Mouse (Mus musculus) midbrain, postnatal 0 days (tissue): ENCODE measurements at regions not wholly inside any gene's neighbourhood (a gene's known extent, or its start where the extent isn't known, plus 50 kb on each side); places are given as distances from the start of the nearest gene placed in this dataset.
A peak's percentile ranks its signal among the peaks of the same experiment; 100 is the strongest.

Experiments
- ATAC-seq: fragments of 200-750 bp; cut with Nextera tagmentation; 2 replicates; pipeline ENCODE4 v1.8.0; 2017; ENCODE audit warnings: moderate number of reproducible peaks, mild to moderate bottlenecking, moderate TSS enrichment, moderate library complexity; ENCODE audit not compliant: low FRiP score
- DNase-seq: peaks from one replicate; pipeline ENCODE4 v3.0.0-alpha.2; 2015; ENCODE audit warnings: low spot score
- H3K27ac ChIP-seq: fragments of 300-500 bp; sonication (generic); 2 replicates; pipeline ENCODE4 v1.5.1; 2014; ENCODE audit warnings: low read depth, mild to moderate bottlenecking, low read length, mixed read lengths
- H3K27me3 ChIP-seq: fragments of 300-500 bp; sonication (generic); 2 replicates; pipeline ENCODE4 v1.6.1; 2014; ENCODE audit warnings: low read length, control low read depth, mixed read lengths; ENCODE audit not compliant: insufficient read depth
- H3K36me3 ChIP-seq: fragments of 300-500 bp; sonication (generic); 2 replicates; pipeline ENCODE4 v1.6.1; 2014; ENCODE audit warnings: low read length, control low read depth, mixed read lengths; ENCODE audit not compliant: insufficient read depth
- H3K4me1 ChIP-seq: fragments of 300-500 bp; sonication (generic); 2 replicates; pipeline ENCODE4 v1.6.1; 2014; ENCODE audit warnings: mild to moderate bottlenecking, control low read depth, antibody characterized with exemption, low read length, mixed read lengths; ENCODE audit not compliant: insufficient read depth
- H3K4me2 ChIP-seq: fragments of 300-500 bp; sonication (generic); 2 replicates; pipeline ENCODE4 v1.6.1; 2014; ENCODE audit warnings: low read depth, mild to moderate bottlenecking, low read length, mixed read lengths; ENCODE audit not compliant: poor library complexity, severe bottlenecking
- H3K4me3 ChIP-seq: fragments of 300-500 bp; sonication (generic); 2 replicates; pipeline ENCODE4 v1.5.1; 2014; ENCODE audit warnings: low read depth, mild to moderate bottlenecking, low read length, moderate library complexity
- H3K9ac ChIP-seq: fragments of 300-500 bp; sonication (generic); replicated peaks from 2 replicates; pipeline ENCODE4 v1.6.1; 2014; ENCODE audit warnings: mild to moderate bottlenecking, low read length, moderate library complexity, mixed read lengths; ENCODE audit not compliant: poor library complexity, severe bottlenecking
- H3K9me3 ChIP-seq: fragments of 300-500 bp; sonication (generic); 2 replicates; pipeline ENCODE4 v1.6.1; 2016; ENCODE audit warnings: low read length, control low read depth
- CTCF ChIP-seq: IDR thresholded peaks from 2 replicates; pipeline ENCODE4 v1.5.1; 2016; ENCODE audit warnings: antibody characterized with exemption, mild to moderate bottlenecking
- WGBS: fragments of 180-500 bp; shearing (Covaris S2); extraction: QIAGEN DNeasy Blood & Tissue Kit; methylation state at CpG from one replicate; pipeline ENCODE4 v1.1.7; 2014; 5-methylcytosine and 5-hydroxymethylcytosine counted together

GRCm38 (mm10) chr11:19531255-19532003 is 392.7 kb upstream of the Spred2 start:
- DNase-seq = peak; percentile 75
- 21% methylated on average over 20 of the region's 20 CpGs for WGBS

DNA sequence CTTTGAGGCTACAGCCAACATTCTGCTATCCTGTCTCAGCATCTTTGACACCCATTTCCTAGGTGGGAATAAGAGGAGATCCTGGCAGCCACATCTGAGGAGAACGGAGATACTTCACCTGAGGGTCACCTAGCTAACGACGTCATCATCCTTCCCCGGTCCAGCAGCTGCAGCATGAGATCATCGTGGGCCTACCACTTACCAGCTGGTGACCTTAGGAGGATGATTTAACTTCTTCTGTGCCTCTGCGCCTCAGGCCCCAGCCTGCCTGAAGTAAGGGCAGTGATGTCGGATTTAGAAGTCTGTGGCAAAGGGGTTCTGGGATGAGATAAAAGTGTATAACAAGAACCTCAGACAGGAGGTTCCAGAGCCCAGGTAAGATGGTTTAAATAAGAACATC is 391.3 kb upstream of the Spred2 start:
- no peaks in the 10 kb centered on the region for H3K9me3 ChIP-seq
- no peaks in the 10 kb centered on the region for H3K27me3 ChIP-seq
- DNase-seq (no peak), ATAC-seq (no peak)
- 90% methylated on average over 7 of the region's 7 CpGs for WGBS
- H3K4me3 ChIP-seq = no peak overlapping the region
- H3K4me1 ChIP-seq = peaks cover 2% of the 10 kb centered on the region; the same call in 1 of the 2 replicates
- no peak overlapping the region for H3K4me2 ChIP-seq
- no peak for TF ChIP-seq CTCF
- no peaks in the 10 kb centered on the region for H3K36me3 ChIP-seq
- H3K9ac ChIP-seq = no peak overlapping the region
- no peak overlapping the region for H3K27ac ChIP-seq

More at GRCm38 (mm10) chr11:19531255-19532003, 392.7 kb upstream of the Spred2 start:
- no peak for TF ChIP-seq CTCF
- Histone ChIP-seq H3K27ac (0 out of 2 replicates have a peak overlapping the region, but pooled peaks have one; percentile 38), H3K4me2 (peak overlapping the region; percentile 24; the same call in 1 of the 2 replicates), H3K27me3 (no peaks in the 10 kb centered on the region), H3K36me3 (no peaks in the 10 kb centered on the region), H3K9me3 (no peaks in the 10 kb centered on the region), H3K4me3 (no peak overlapping the region; the same call in 1 of the 2 replicates), H3K4me1 (peaks cover 2% of the 10 kb centered on the region; the same call in 1 of the 2 replicates), H3K9ac (no peak overlapping the region)
- ATAC-seq = peak; percentile 53; the same call in 1 of the 2 replicates

- Histone ChIP-seq H3K9ac (no peak overlapping the region), H3K27ac (no peak overlapping the region), H3K36me3 (no peaks in the 10 kb centered on the region), H3K4me2 (no peak overlapping the region), H3K4me1 (peaks cover 2% of the 10 kb centered on the region; the same call in 1 of the 2 replicates), H3K4me3 (no peak overlapping the region), H3K27me3 (no peaks in the 10 kb centered on the region), H3K9me3 (no peaks in the 10 kb centered on the region)
- TF ChIP-seq CTCF = peak; percentile 46
- peak; percentile 34 for DNase-seq
- WGBS = 77% methylated on average over 1 of the region's 1 CpGs
- no peak for ATAC-seq
Measured at GRCm38 (mm10) chr11:19533701-19534100, 390.5 kb upstream of the Spred2 start.

DNA sequence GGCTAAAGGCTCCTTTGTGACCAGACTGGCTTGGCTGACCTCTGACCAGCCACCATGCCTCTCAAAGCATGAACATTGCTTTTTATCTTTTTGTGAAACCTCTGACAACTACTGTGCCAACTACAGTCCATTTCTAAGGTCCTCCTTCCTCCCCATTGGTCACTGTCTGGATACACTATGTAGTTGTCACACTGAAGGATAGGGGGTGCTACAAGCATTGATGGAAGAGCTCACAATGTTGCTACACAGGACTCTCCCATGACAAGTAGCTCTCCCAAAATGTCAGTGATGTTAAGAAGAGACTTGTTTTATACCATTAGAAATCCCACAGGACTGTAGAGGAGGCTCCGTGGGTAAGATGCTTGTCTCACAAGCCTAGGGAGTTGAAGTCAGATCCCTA is 389.0 kb upstream of the Spred2 start:
- 88% methylated on average over 1 of the region's 1 CpGs for WGBS
- DNase-seq (no peak), ATAC-seq (no peak)
- H3K27ac ChIP-seq = no peak overlapping the region
- no peaks in the 10 kb centered on the region for H3K36me3 ChIP-seq
- H3K4me3 ChIP-seq = no peak overlapping the region
- TF ChIP-seq CTCF = peak; percentile 28; the same call in 1 of the 2 replicates
- no peak overlapping the region for H3K9ac ChIP-seq
- H3K4me2 ChIP-seq = no peak overlapping the region
- no peaks in the 10 kb centered on the region for H3K4me1 ChIP-seq
- H3K27me3 ChIP-seq = no peaks in the 10 kb centered on the region
- no peaks in the 10 kb centered on the region for H3K9me3 ChIP-seq

- Histone ChIP-seq H3K9ac (no peak overlapping the region), H3K4me3 (no peak overlapping the region), H3K4me1 (no peaks in the 10 kb centered on the region), H3K36me3 (no peaks in the 10 kb centered on the region), H3K27ac (no peak overlapping the region), H3K4me2 (no peak overlapping the region), H3K27me3 (no peaks in the 10 kb centered on the region), H3K9me3 (no peaks in the 10 kb centered on the region)
- 70% methylated on average over 4 of the region's 4 CpGs for WGBS
- no peak for DNase-seq
- ATAC-seq = no peak
- no peak for TF ChIP-seq CTCF
Measured at GRCm38 (mm10) chr11:19546226-19546625, 377.9 kb upstream of the Spred2 start.

DNA sequence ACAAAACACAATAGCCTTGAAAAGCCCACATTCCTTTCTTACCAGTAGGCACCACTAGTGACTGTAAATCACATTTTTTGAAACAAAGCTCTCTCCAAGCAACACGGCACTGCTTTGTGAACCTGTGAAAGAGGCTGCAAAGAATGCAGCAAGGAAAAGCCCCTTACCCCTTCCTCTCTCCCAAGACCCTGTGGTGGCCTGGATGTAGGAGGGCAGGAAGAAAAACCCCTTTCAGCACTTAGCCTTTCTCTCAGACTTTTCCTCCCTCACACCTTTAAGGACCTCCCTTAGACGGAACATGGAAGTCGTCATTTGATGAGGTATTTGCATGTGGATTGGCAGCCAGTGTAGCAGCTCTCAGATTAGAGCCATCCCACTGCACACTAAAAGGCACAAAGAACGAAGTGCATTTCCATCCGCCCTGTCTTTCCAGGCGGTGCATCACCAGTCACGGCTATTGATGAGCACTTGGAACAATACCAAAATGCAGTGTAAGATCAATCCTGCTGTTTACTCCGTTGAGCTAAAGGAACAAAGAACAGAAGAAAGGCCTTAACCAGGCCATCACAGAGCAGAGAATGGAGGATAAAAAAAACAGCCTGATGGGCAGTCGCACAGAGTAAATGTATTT is 369.7 kb upstream of the Spred2 start:
- H3K9me3 ChIP-seq = no peaks in the 10 kb centered on the region
- peaks cover 3% of the 10 kb centered on the region; the same call in 1 of the 2 replicates for H3K4me1 ChIP-seq
- no peak overlapping the region for H3K4me3 ChIP-seq
- no peaks in the 10 kb centered on the region for H3K27me3 ChIP-seq
- H3K4me2 ChIP-seq = no peak overlapping the region
- DNase-seq (peak; percentile 74), ATAC-seq (peak; percentile 76)
- H3K36me3 ChIP-seq = no peaks in the 10 kb centered on the region
- WGBS = 11% methylated on average over 9 of the region's 9 CpGs
- H3K27ac ChIP-seq = no peak overlapping the region
- H3K9ac ChIP-seq = no peak overlapping the region
- TF ChIP-seq CTCF = no peak
